Mouse (Mus musculus): ENCODE results near the gene Ttll3.

DNA sequence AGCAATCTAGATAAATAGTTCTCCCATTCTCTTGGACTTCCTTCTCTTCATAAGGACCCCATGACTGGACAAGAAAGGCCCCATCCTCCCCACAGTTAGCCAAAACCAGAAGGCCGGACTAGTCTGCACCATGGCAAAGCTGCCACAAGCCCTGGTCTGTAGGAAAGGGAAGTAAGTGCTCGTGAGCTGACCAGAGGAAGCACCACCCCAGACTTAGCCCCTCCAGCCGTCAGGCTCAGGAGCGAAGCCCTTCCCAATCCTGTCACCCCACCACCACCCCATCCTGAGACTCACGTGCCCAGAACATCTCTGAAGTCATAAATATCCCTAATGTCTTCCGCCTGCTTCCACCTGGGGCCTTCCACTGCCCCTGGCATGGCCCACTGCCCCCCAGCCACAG is 47.5 kb upstream of the Ttll3 start:
- no peak for TF ChIP-seq CTCF (IDR thresholded peaks at IDR 0.05; ENCODE audit: low read depth, low read length)
- no peak for TF ChIP-seq POLR2A (IDR thresholded peaks at IDR 0.05; ENCODE audit: insufficient read depth, low read length)

All from ES-Bruce4 (cell line).